Mouse (Mus musculus): ENCODE measurements at regions not wholly inside any gene's neighbourhood (a gene's known extent, or its start where the extent isn't known, plus 50 kb on each side); places are given as distances from the start of the nearest gene placed in this dataset.

DNA sequence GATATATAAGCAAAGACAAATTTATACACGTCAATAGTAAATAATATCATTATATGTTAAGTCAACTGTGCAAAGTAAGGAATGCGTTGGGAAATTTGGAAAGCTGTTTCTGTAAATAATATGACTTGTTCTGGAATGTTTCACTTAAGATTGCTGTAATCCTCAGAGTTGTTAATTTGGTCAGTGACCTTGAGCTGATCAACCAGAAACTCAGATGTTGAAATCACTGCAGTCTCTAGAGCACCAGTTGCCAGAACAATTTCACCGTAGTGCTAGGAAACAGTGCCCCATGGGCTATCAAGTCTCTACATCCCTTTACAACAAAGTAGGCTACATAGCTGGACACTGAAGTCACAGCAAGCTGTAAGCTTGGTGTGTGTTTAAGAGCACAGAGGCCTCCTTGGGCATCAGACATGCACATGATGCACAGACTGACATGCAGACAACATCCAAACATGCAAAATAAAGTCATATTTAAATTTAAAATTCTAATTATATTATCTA is 212.6 kb downstream of the Pik3r1 start:
- no peak for DNase-seq (ENCODE audit: low spot score)

DNA sequence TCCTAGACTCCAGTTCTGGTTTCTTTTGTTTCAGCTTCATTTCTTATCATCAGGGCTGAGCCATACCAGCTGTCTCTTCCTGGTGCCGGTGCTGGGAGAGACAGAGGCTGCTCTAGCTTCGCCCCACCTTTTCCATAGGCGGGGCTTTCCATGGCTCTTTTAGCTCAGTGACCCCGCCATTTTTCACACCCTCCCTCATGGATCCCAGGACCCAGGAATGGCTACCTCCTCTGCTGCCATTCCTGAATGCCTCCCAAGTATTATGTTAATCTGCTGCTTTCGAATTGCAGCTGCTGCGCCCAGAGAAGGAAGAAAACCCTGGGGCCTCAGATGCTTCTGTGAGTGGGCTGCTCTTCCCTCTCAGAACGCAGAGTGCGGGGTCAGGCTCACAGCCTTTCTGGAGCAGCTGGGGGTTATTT is 214.9 kb downstream of the Pik3r1 start:
- no peak for DNase-seq (ENCODE audit: low spot score)

DNA sequence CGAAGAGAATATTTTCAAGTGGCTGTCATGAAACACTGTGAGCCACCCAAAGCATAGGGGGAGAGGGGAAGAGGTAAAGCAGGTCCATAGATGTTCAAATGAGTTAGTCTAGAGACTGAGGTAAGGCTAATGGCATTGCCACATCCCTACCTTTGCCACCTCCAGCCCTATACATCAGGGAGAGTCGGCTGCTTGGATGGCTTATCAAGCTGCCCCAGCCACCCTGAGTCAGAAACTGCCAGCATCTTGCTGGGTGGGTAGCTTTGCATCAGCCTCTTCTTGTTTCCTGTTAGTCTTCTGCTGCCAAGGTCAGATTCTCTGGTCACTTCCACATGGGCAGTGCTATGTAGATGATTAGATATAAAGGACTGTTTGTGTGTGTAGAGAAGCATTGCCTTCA is 215.6 kb downstream of the Pik3r1 start:
- DNase-seq (ENCODE audit: low spot score), result no peak

DNA sequence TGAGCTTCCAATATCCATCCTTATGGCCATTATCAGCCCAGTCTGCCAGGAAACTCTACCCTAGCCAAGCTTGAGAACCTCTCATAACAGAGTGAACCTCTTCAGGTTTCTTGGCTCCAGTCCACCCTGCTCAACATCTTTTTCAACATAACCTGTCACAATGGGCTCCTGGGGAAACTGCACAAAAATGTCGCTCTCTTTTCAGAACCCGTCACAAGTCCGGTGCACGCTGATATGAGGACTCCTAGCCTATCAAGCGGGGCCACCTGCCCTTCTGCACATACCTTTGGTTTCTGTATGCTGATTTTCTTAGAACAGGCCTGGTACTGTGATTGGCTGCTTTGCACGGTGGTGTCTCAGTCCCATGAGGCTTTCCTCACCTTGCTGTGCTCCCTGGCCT is 216.9 kb downstream of the Pik3r1 start:
- no peak for DNase-seq (ENCODE audit: low spot score)

DNA sequence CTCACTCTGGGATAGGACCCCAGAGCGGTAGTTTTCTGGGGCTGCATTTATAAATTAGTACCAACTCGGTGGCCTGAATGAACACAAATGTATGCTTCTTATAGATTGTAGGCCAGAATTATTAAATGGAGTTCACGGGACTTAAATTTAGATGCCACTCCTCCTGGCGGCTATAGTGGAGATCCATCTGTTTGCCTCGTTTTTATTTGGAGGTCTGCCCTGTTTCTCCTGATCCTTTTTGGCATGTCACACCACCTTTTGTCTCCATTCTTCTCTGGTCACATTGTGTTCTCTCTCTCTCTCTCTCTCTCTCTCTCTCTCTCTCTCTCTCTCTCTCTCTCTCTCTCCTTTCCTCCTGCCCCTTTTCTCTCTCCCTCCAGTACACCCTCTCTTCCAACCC is 217.5 kb downstream of the Pik3r1 start:
- no peak for DNase-seq (ENCODE audit: low spot score)

DNA sequence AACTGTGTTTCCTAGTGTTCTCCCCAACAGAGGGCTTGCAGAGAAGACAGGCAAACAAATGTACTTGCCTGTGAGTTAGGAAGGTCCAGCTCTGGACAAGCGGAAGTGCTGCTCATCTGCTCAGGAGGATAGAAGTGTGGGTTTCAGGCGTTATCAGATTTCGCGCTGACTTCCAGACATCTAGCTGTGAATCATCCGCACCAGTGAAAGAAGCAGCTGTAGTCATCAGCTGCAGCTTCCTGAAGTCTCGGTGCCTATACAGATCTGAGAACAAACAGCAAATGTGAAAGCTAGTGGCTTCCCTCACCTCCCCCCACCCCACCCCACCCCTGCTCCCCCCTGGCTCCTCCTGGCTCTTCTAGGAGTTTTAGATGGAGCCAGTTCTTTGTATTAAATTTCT is 220.1 kb downstream of the Pik3r1 start:
- peak; percentile 50 for DNase-seq (ENCODE audit: low spot score)

DNA sequence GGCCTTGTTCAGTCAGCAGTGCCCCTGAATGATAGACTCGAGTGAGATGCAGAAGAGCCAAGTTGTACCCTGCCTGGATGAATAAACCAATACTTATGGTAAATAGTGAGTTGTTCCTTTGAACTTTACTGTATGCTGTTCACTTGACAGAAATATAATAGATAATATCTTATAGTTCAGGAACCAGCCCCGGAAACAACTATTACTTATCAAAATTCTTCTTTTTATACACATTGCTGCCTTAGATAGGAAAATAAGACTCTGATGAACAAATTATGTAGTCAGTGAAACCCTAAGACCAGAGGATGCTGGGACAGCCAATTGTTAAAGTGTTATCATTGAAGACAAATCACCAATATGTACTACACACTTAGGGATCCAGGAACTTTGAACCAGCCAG is 220.7 kb downstream of the Pik3r1 start:
- DNase-seq (ENCODE audit: low spot score), result no peak

DNA sequence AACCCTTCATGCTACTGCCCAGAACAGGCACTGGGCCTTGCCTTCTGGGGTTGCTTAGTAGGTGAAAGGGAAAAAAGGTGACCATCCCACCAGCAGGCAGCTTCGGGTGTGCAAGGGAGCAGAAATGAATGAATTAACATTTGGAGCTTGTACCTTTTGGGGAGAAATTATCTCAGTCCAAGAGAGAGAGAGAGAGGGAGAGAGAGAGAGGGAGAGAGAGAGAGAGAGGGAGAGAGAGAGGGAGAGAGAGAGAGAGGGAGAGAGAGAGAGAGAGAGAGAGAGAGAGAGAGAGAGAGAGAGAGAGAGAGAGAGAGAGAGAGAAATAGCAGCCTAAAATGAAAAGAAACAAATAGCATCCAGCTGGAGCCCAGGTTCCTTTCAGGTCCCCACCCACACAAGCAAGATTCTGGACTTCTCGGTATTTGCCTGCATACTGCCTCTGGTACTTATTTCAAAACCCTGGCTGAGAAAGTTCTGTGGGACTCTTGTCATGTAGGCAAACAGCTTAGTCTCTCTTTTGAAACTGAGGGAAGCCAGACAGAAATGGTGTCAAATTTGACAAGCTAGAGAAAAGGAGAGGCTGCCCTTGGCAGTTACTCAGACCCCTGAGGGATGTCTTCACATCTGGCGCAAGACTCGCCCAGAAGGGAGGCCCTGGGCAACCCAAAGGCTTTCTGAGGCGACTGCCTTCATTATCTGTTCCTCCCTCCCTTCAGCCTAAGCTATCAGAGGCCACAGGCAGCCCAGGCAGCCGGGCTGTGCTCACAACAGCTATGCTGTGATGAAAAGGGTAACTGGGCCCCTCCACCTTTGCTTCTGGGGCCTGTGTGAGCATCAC is 222.5 kb downstream of the Pik3r1 start:
- peak; percentile 23 for DNase-seq (ENCODE audit: low spot score)

DNA sequence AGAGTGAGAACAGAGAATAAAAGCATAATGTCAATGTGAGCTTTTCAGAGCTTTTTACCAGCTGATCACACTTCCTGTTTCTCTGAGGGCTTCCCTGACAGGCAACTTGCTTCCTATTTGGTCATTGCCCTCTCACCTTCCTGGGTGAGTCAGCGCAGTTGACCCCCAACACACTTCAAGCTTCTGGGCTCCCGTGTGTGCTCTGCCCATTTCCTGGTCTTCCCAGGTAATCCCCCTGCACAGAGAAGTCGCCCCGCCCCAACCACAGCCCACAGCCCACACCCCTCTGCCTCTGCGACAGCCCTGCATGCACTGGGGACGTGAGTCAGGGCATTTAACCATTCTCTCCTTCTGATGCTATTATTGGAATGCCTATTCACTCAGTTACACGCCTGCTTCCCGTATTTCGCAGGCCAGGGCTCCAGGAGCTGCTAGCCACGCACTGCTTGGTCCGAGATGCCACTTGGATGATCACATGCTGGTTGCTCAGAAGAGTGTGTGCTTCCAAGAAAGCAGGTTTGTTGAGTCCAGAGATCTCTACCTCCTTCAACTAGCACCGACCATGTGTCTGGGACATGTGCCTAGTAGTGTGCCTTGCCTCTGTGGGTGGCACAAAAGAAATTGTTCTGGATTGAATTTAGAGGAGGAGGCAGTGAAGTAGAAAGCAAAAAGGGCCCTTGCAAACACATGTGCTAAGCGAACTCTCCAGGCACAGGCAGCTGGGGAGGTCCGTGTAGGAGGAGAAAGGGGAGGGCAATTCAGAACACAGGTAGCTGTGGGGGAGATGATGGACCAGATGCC is 227.4 kb downstream of the Pik3r1 start:
- DNase-seq (ENCODE audit: low spot score), result peak; percentile 25

DNA sequence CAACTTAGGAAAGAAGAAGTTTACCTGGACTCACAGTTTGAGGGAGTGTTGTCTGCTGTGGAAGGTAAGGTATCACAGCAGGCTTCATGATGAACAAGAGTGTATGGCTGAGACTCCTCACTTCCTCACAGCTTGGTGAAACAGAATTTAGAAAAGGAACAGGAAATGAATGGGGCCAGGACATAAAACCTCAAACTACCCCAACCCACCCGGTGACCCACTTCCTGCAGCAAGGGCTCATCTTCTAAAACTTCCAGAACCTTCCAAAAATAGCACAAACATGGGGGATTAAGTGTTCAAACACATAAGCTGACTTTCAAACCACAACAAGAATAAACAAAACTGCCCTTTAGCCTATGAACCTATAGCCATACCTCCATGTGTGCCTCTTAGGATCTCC is 229.9 kb downstream of the Pik3r1 start:
- no peak for DNase-seq (ENCODE audit: low spot score)

DNA sequence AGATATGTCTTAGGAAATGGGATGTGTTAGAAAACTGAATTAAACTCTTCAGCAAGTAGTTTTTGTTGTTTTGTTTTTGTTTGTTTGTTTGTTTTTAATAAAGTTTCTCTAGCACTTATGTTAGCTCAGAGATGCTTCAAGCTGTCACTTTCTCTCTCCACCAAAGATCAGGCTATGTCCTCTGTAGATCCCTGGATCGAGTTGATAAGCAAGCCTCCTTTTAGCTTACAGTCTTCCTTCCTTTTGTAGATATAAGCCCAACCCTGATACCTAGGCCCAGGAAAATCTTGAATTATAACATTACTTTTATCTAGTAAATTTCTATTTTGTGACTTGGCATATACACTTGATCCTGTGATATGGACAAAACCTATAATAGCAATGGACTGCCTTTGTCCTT is 232.0 kb downstream of the Pik3r1 start:
- no peak for DNase-seq (ENCODE audit: low spot score)

DNA sequence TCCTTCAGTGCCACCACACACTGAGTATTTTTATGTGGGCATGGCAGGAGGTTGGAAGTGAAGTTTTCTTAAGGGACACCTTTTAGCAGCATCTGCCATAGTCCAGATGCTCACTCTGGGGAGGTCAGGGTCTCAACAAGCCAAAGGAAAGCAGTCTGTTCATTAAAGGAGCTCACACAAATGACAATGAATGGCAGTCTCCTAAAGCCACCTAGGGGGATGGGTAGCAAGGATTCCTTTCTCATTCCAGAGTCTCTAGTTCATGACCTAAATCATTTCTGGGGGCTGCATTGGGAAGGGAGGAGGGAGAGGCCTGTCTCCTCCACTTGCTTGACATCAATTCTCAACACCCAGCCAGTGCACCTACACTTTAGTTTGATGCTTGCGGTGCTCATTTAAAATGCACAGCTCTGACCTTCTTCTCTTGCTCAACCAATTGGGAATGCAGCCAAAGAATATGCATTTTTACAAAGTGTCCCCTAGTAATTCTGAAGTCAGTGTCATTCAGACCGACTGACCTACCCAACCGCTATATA is 232.6 kb downstream of the Pik3r1 start:
- peak; percentile 32 for DNase-seq (ENCODE audit: low spot score)

DNA sequence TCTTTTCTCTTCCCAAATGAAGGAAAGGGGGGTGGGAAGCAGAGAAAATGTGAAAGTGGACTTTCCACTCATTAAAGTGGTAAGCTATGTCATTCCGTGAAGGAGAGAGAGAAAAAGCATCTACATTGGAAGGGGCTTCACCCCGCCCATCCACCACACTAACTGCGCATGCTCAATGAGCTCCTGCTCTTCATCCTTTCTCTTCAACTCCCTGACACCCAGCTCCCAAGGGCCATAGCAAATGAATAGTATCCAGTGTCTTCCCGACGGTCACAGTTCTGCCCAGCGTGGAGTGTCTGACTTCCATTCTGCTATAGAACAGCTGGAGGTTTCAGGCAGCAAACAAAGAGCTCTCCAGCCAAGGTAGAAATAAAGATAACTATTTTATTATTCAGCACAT is 233.5 kb downstream of the Pik3r1 start:
- no peak for DNase-seq (ENCODE audit: low spot score)

DNA sequence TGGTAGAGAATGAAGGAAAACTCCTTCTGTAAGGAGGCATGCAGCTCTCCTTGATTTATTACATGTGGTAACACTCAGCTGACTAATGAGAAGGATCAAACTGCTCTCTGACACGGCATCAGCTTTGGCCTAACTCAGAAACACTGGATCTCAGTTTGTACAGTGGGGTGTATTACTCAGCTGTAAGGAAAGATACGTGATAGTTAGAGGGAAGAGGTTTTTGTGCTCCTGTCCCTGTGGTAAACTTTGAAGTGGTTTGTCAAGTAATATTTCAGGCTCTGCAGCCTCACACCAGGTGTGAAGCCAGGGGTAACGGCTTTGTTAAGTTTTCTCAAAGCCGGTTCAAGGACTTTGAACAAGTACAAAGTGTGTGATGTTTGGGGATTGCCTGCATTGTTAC is 235.1 kb downstream of the Pik3r1 start:
- DNase-seq (ENCODE audit: low spot score), result no peak

DNA sequence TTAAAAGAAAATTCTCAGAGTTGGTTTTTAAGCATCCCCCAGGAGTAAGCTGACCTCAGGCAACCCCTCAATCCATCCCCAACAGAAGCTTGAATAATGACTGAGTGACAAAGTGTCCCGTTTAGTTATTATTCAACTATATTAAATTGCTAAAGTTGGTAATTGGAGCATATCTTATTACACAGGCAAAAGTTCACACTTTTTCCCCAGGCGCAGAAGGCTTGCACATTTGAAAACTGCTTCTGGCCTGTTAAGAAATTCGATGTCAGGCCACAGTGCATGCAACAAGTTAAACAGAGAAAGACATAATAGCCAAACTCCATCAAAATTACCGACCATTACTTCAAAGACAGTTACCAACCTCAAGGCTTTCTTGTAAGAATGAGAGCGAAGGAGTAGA is 240.3 kb downstream of the Pik3r1 start:
- DNase-seq (ENCODE audit: low spot score), result no peak

DNA sequence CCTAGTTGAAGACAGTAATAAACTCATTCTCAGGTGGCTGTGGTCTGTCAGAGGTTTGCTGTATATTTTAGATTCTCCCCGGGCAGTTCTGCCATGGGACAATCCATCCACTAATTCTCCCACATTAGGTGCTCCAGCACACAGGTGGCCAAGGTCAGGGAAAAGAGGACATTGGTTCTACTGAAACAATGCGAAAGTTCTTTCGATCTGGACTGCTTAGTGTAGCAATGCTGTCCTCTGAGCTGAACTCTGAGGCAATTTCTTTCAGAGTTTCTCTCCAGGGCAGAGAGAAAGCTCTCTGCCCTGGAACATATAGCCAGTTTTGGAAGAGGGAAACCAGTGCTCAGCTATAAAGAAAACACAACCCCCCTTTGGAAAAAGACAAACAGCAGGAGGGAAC is 243.2 kb downstream of the Pik3r1 start:
- no peak for DNase-seq (ENCODE audit: low spot score)

DNA sequence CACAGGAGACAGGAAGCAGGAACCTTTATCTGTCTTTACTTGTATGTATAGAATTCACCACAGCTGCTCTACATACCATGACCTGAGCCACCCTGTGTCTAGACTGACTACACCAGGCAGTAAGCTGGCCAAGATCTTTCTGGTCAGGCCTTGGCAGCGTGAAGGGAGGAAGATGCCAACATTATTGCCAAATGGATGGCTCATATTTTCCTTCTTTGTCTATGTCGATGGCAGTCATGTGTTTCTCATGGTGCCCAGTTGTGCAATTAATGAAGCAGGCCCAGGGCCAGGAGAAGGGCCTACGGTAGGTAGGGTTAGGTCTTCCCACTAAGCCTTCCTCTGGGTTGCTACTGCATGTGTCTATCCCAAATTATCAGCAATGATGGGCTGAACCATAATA is 243.8 kb downstream of the Pik3r1 start:
- DNase-seq (ENCODE audit: low spot score), result no peak

DNA sequence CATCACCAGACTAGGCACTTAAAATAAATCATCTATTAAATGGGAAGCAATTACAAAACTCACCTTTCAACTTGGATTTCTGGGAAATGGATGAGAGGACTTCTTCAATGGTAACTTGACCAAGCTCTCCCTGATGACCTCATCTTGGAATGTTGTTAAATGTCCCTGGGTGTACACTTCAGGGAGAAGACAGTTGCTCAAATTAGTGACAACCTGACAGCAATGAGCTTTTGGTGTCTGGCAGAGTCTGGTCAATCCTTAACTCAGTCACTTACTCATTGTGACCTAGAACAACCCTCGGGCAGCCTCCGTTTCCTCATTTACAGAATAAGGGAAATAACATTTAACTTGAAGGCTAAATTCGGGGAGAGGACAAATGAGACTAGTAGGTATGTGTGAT is 244.5 kb downstream of the Pik3r1 start:
- DNase-seq (ENCODE audit: low spot score), result no peak

DNA sequence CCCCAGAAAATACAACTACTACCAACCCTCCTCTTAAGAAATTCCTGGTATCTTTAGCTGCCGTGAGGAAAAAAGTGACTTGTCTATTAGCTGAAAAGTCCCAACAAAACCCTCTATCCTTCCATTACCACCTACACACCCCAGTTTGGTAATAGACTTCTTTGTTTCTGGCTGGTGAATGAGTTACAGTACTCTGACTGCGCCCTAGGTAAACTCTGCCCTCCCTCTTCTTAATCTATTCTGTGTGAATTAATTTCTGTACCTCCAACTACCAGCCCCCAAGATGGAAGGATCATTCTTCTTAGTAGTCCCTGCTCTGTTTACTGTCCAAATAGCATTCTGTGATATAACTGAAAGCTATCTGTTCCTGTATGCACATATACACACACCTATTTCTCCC is 245.4 kb downstream of the Pik3r1 start:
- DNase-seq (ENCODE audit: low spot score), result no peak

DNA sequence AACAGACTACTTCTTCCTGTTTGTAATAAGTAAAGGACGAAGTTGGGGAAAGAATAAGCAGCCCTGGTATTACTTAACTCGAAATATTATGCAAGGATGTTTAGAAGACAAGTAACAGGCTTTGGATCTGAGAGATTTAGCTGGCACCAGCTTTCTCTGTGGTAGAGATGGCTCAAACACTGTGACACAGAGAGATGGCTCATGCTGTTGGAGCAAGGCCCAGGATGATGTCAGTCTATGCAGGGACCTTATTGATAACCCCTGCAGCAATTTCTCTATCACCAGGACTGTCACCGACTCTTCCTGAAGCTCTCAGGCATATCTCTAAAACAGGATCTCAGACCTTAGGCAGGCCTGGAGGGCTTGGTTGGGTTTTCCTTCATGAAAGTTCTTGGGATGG is 254.7 kb downstream of the Pik3r1 start:
- no peak for DNase-seq (ENCODE audit: low spot score)

DNA sequence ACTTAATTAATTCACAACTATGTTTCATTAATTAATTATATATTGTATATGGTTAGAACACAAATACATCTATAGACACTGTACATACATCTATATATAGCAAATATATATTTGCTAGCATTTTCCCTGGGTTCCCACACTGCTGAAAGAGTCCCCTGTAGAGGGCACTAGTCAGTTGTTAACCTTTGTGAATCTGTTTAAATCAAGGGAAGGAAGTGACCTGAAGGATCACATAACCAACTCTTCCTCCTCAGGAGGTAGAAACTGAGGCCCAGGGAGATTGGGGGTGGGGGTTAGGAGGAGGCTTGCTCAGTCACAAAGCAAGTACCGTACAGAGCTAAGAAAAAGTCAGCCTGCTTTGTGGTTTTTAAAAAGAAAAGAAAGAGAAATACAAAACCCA is 258.1 kb downstream of the Pik3r1 start:
- peak; percentile 49 for DNase-seq (ENCODE audit: low spot score)

DNA sequence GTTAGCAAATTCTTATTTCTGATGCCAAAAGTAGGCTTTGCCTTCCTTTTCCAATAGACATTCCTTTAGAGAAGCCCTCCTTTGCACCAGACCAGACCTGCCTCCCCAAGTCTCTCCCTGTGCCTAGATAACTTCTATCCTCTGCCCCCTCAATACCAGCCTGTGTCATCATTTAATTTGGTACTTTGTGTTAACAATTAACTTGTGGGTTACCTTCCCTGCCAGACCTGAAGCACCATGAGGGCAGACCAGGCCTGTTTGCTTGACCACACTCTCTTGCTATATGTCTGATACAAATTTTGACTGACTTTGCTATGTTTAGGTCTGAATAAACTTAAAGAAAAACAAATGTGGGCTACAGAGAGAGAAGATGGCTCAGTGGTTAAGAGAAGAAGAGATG is 259.7 kb downstream of the Pik3r1 start:
- no peak for DNase-seq (ENCODE audit: low spot score)

DNA sequence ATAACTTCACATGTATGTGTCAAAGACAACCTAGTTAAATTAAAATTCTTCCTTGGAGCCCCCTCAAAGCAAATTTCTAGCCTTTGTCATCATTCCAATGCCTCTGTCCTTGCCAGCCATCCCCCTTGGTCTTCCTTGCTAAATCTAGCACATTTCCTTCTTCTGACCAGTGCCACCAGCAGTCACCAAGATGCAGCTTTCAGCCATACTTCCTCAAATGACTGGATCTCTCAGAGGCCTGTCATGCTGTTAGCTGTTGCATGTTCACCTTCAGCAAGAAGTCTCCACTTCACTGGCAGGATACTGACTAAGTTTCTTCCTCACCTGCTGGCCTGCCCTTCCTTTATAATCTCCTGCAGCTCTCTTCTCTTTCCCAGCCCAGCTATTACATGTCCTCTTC is 261.3 kb downstream of the Pik3r1 start:
- no peak for DNase-seq (ENCODE audit: low spot score)
